Mouse (Mus musculus): ENCODE measurements at regions not wholly inside any gene's neighbourhood (a gene's known extent, or its start where the extent isn't known, plus 50 kb on each side); places are given as distances from the start of the nearest gene placed in this dataset.

DNA sequence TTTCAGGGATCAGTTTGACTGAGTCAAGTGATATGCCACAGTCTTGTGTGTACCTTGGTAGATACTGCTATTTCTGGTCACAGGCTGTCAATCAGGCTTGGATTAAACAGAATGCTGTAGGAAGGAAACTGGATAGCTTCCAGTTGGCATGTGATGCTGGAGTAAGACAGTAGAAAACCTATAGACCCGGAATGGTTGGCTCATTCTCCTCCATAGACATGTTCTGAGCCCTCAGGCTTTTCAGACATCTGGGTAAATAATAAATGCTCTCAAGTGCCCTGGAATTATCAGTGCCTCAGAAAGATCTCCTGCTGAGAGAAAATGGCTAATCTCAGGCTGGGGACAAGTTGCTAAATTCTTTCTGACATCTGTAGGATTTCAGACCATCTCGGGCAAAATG, 149.0 kb upstream of the Mgat4c start:
- no peak for TF ChIP-seq POLR2A (IDR thresholded peaks at IDR 0.05; ENCODE audit: insufficient read length, low read depth)
- no peak for TF ChIP-seq MAX (IDR thresholded peaks at IDR 0.05; ENCODE audit: low read depth)
- no peak for TF ChIP-seq E2F4 (IDR thresholded peaks at IDR 0.05; ENCODE audit: insufficient read depth)

All from myocyte (in vitro differentiated cells).